Mouse (Mus musculus) urinary bladder, postnatal 10 days (tissue): ENCODE results near the gene Samm50.
A peak's percentile ranks its signal among the peaks of the same experiment; 100 is the strongest.

Source experiments
- DNase-seq: peaks from one replicate; pipeline ENCODE4 v3.0.0; 2022; ENCODE audit warnings: low spot score

The Samm50 gene

GRCm38 (mm10) chr15:84238552-84238951 is 46.5 kb downstream of the Samm50 start:
- DNase-seq = no peak

GRCm38 (mm10) chr15:84238991-84239401 is 47.0 kb downstream of the Samm50 start:
- DNase-seq = no peak

- no peak for DNase-seq
Observed at GRCm38 (mm10) chr15:84241520-84241919, 49.5 kb downstream of the Samm50 start.

- DNase-seq = no peak
Observed at GRCm38 (mm10) chr15:84245104-84245503, 53.1 kb downstream of the Samm50 start.

GRCm38 (mm10) chr15:84246195-84246594 is 54.2 kb downstream of the Samm50 start:
- DNase-seq = no peak

- no peak for DNase-seq
Observed at GRCm38 (mm10) chr15:84247309-84247708, 55.3 kb downstream of the Samm50 start.

- no peak for DNase-seq
Observed at GRCm38 (mm10) chr15:84251227-84251626, 59.2 kb downstream of the Samm50 start.

- no peak for DNase-seq
Observed at GRCm38 (mm10) chr15:84252645-84253044, 60.6 kb downstream of the Samm50 start.

- no peak for DNase-seq
Observed at GRCm38 (mm10) chr15:84253757-84254156, 61.7 kb downstream of the Samm50 start.

GRCm38 (mm10) chr15:84254387-84254786 is 62.3 kb downstream of the Samm50 start:
- DNase-seq = no peak

GRCm38 (mm10) chr15:84256254-84256850 is 64.3 kb downstream of the Samm50 start:
- no peak for DNase-seq

- DNase-seq = no peak
Observed at GRCm38 (mm10) chr15:84256864-84257263, 64.8 kb downstream of the Samm50 start.

- DNase-seq = no peak
Observed at GRCm38 (mm10) chr15:84258602-84259355, 66.7 kb downstream of the Samm50 start.

- DNase-seq = peak; percentile 38
Observed at GRCm38 (mm10) chr15:84260123-84260822, 68.2 kb downstream of the Samm50 start.

GRCm38 (mm10) chr15:84262630-84263029 is 70.6 kb downstream of the Samm50 start:
- no peak for DNase-seq

- no peak for DNase-seq
Observed at GRCm38 (mm10) chr15:84263573-84263972, 71.5 kb downstream of the Samm50 start.

GRCm38 (mm10) chr15:84265141-84265540 is 73.1 kb downstream of the Samm50 start:
- DNase-seq = no peak

- no peak for DNase-seq
Observed at GRCm38 (mm10) chr15:84266290-84266689, 74.2 kb downstream of the Samm50 start.
